Mouse (Mus musculus) gastrocnemius, adult 8-10 months (tissue): Measurements from ENCODE around the gene Snapc3. TPM values are rescaled to one million over a fixed set of nuclear protein-coding genes. Genes with fewer than 3 reads are reported as not detected.

Experiments
- DNase-seq, 2 experiments: peaks; one replicate each; pipeline ENCODE4 v3.0.0; 2022; ENCODE audit warnings: low spot score in 2 of 2
- total RNA-seq, 4 experiments: library from RNA; stranded (reverse); gene quantifications; 2 replicates each; pipeline ENCODE4 v1.2.4; 2022

The Snapc3 gene
- 10 to 100 TPM in 1 of 4 experiments, 1 to 10 TPM in 3; 7.2 to 10.8 (median 9.5) TPM for total RNA-seq

DNA sequence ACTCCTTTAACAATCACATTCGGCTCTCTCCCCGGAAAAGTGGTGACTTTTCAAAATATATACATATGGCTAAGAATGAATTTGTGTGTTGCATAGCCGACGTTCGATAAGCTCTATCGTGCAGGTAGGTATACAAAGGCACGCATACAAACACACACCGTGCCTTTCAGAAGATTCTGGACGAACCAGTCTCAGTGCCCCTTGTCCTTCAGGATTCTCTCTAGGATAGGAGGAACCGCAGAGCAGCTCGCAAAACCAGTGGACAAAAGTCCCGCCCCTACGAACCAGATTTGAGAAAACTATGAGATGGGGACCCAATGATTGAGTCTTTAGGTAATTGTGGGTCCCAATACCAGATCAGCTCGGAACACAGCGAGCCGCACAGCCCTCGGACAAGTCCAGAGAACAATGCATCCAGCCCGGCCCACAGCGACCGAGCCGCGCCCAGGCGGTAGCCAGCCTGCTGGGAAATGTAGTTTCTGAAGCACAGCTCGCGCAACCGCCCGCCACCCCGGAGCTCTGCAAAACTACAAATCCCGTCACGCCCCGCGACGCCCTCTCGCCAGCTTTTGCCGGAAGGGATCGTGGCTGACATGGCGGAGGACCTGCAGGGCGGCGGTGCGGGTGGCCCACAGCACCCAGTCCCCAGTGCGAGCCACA is at the start of gene Snapc3:
Gene Snapc3 (plus strand): TSS at position 565 of the 660 bp plus-strand sequence.
- peak; percentile 91 to 93 for DNase-seq

DNA sequence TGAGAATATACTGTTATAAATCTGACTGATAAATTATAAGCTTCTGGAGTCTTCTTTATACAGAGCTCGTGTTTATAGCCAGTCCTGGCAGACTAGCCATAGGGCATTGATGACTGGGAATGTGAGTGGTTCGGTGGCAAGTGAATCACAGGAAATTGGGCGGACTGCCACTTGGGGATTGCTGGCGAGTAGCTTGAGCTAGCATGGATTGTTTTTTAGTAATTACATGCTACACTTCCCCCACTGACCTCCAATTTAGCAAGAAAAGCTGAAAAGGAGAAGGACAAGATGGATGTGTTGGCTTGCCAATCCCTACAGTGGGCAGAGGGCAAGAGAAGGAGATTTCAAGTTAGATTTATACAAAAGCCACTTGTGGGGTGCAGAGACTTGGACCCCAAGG is 44.1 kb upstream of the Snapc3 start:
- DNase-seq: no peak

GRCm38 (mm10) chr4:83375650-83376049 is 41.9 kb upstream of the Snapc3 start:
- DNase-seq: no peak

DNA sequence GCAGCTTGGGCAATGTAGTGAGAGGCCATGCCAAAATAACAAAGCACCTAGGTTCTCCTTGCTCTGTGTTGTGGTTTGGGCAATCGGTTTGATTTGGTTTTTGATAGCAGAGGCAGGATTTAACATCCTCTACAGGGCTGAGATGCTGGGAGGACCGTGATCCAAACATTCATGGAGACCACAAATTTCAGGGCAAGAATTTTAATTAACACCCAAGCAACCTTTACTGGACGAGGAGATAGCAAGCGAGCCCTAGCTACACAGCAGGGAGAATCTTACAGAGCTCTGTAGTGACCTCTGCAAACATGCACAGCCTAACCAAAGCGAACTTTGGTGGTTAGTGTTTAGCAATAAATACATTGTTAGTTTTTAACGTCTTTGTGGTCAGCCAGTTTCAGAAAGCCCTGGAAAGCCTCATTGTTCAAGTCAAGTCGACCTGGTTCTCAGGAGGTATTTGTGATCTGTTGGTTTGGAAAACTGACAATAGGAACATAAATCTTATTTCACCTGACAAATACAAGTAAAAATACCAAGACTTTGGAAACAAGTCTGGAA is 41.0 kb upstream of the Snapc3 start:
- no peak for DNase-seq

- no peak for DNase-seq
Measured at GRCm38 (mm10) chr4:83379036-83379435, 38.5 kb upstream of the Snapc3 start.

- DNase-seq: no peak
Measured at GRCm38 (mm10) chr4:83379746-83380145, 37.8 kb upstream of the Snapc3 start.

- DNase-seq: no peak
Measured at GRCm38 (mm10) chr4:83380266-83380665, 37.3 kb upstream of the Snapc3 start.

DNA sequence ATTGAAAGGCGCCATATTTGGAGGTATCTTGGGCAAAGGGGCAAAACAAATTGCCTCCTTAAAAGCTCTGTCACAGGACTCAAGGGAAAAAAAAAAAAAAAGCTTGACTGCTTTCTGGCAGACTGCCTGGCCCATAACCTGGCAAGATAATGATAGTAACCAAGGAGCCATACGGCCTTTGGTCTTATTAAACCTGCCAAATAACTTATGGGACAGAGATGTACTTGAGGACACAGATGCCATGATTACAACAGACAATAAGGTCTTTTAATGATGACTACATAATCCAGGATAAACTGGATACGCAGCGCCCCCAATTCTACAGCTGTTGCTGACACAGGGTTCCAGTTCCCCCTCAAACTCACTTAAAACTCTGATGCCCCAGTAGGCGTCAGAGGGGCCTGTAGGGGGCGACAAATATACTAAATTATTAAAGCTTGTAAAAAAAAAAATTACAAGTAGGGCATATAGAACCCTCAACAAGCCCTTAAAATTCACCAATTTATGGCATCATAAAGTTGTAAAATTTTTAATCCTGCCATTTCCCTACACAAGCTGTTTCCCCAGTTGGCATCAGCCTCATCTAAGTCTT is 33.5 kb upstream of the Snapc3 start:
- DNase-seq: peak in 1 of 2 experiments; percentile 22

DNA sequence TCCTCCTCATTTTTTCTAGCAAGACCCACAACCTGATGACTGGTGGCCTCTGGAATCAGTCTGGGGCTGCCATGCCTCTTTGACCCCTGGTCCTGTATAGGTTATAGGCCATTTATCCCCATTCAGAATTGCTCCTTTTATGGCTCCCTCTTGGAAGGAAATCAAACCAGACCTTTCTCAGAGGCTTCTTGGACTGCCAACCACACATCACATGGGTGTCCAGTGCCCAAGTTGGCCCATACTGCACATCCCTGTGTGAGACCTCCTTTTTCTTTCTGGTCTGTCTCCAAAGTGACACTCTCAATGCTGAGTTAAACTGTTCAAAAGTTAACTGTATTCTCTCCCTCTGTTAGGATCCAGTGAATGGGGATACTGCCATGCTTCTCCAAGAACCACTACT is 32.4 kb upstream of the Snapc3 start:
- DNase-seq: no peak

DNA sequence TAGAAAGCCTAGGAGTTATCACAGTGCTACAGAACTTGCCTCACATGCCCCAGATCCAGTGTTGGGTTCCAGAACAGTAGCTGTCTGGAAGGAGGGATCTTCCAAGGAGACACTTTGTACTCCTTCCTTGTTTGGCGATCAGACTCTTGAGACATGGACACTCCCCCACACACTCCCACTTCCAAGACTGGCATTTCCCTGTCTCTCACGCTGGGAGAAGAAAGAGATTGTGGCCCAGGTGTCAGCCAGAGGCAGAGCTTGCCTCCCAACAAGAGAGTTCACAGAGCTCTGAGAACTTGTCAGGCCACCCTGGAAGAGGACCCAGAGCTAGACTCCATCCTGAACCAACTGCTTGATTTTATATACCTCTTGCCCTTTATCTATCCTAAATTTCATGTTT is 27.0 kb upstream of the Snapc3 start:
- no peak for DNase-seq

GRCm38 (mm10) chr4:83391956-83392355 is 25.6 kb upstream of the Snapc3 start:
- DNase-seq: no peak

DNA sequence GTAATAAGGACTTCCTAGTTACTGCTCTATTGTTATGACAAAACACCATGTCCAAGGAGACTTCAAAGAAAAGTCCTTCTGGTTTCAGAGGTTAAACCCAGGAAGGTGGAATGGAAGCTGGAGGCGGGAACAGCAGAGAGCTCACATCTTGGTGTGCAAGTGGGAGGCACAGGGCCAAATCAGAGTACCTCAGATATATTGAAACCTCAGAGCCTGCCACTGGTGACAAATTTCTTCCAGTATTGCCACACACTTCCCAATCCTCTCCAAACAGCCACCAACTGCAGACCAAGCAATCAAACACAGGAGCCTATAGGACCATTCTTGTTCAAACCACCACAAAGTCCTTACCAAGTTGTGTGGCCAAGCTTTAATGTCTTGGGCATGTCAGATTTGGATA is 23.8 kb upstream of the Snapc3 start:
- DNase-seq: no peak

DNA sequence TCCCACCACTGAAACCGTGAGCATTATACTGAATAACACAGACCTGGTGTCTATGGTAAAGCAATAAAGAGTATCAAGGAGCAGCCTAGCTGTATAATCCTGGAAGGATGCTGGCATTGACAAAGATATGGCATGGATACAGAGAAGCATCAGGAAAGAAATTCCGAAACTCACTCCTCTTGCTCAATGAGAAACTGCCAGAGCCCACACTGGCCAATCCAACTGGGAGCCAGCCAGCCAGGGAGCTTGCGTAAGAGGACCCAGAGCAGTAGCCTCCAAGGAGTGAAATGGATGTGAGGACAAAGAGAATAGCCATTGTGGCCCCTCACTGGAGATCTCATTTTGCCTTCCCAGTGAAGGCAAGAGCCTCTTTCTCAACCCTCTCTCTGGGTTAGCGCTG is 21.2 kb upstream of the Snapc3 start:
- DNase-seq: peak; percentile 57 to 73

GRCm38 (mm10) chr4:83396996-83397770 is 20.3 kb upstream of the Snapc3 start:
- DNase-seq: no peak

- no peak for DNase-seq
Measured at GRCm38 (mm10) chr4:83398527-83398926, 19.0 kb upstream of the Snapc3 start.

DNA sequence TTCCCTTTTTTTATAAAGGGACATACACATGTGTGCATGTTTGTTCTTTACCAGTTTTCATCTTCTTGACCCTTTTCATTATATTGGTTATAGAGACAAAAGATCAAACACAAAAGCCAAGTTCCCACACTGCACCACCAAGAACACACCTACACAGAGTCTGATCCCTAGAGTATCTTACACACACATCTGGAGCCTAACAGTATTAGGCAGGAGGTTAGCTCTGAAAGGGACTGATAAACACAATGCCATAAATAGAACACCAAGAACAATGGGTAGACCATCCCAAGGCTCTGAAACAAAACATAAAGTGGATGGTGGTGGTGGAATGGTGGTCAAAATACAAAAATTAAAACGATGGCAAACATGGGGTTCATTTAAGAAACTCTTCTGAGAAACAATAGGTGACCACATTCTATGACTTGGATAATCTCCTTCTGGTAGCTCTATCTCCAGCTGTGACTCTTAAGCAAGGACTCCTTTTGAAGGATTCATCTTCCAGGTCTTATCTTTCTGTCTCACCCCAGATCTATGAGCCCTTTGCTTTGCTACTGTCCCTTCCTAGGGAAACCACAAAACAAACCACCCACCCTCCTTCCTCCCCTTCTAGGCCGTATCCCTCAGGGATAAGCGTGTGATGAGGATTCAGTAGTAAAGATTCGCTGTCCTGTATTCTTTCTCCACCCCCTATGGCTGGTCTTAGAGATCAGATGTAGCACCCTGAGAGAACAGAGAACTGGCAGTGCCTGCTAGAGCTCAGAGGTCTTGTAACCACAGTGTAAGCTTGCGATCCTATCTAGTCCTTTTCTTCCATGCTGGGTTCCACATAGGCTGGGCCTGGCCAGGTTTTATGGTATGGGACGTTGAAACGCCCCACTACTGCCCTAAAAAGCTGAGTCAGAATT is 16.6 kb upstream of the Snapc3 start:
- DNase-seq: no peak

DNA sequence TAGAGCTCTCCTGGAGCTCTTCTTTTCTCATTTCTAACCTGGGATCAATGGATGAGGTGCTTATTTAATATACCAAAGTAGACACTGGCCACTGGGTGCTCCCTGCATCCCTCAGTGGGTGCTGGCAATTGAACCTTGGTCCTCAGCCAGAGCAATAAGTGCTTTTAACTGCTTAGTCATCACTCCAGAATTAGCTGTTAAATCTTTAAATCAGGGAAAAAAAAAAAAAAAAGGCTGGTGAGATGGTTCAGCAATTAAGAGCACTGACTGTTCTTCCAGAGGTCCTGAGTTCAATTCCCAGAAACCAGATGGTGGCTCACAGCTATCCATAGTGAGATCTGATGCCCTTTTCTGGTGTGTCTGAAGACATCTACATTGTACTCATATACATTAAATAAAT is 15.8 kb upstream of the Snapc3 start:
- no peak for DNase-seq

- DNase-seq: no peak
Measured at GRCm38 (mm10) chr4:83407688-83408087, 9.8 kb upstream of the Snapc3 start.

DNA sequence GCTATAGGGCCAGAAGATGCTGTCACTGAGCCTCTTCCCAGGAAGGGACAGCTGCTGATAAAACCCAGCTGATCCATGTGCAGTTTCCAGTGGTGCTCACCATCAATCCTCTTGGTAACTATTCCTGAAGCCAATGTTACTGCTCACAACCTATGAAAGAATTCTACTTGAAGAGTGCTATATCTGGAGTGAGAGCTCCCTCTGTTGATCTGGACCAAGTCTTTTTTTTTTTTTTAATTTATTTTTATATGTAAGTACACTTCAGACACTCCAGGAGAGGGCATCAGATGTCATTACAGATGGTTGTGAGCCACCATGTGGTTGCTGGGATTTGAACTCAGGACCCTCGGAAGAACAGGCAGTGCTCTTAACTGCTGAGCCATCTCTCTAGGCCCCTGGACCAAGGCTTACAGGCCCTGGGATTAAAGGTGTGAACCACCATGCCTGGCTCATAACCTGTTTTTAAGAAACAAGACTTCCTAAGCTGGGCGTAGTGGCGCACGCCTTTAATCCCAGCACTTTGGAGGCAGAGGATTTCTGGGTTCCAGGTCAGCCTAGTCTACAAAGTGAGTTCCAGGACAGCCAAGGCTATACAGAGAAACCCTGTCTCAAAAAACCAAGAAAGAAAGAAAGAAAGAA is 7.5 kb upstream of the Snapc3 start:
- no peak for DNase-seq

- DNase-seq: no peak
Measured at GRCm38 (mm10) chr4:83412060-83412459, 5.5 kb upstream of the Snapc3 start.
